Mouse (Mus musculus): ENCODE measurements at regions not wholly inside any gene's neighbourhood (a gene's known extent, or its start where the extent isn't known, plus 50 kb on each side); places are given as distances from the start of the nearest gene placed in this dataset.

DNA sequence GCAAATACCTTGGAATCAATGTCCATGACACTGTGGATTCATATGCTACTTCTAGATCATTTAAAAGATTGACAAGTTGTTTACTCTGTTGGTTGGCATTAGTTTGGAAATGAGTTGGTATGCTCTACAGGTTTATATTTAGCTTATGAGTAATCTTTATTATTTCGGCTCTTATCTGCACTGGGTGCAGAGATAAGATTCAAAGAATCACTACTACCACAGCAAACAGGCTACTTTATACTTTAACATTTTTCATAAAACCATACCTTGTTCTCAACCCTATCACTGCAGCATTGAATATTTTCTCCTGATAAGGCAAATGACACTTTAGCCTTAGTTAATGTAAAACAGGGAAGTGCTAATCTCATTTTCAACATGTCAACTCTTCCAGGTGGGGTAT, 153.7 kb upstream of the Tmem161b start:
- DNase-seq = no peak
